Mouse (Mus musculus): ENCODE results near the gene Sec62. TPM values are rescaled to one million over a fixed set of nuclear protein-coding genes. Genes with fewer than 3 reads are reported as not detected.

Sec62 gene
- polyA plus RNA-seq (2014; fragmentation: Nextera tagmentation; extraction: Ambion mirVana) = 102 and 110 TPM in 2 replicates

- Histone ChIP-seq H3K27me3 (ENCODE audit: control insufficient read depth, insufficient read depth, low read length) (no peaks in the 10 kb centered on the region), H3K9ac (replicated peaks; ENCODE audit: low read length) (peak within 1 kb of the TSS; percentile 91), H3K4me2 (ENCODE audit: low read length) (peak within 1 kb of the TSS; percentile 55), H3K9me3 (ENCODE audit: control insufficient read depth, low read length) (no peaks in the 10 kb centered on the region), H3K4me1 (ENCODE audit: control insufficient read depth, insufficient read depth, low read length) (peaks cover 9% of the 10 kb centered on the region), H3K4me3 (replicated peaks; ENCODE audit: low read depth, low read length) (peak within 1 kb of the TSS; percentile 94), H3K36me3 (ENCODE audit: control insufficient read depth, insufficient read depth, low read length) (no peaks in the 10 kb centered on the region), H3K27ac (replicated peaks; ENCODE audit: low read depth, low read length) (peak within 1 kb of the TSS; percentile 96)
- WGBS = under 1% methylated on average over 61 of the region's 62 CpGs
- peak; percentile 96 for DNase-seq
- ATAC-seq (ENCODE audit: low FRiP score, low TSS enrichment) = peak; percentile 98
Observed at GRCm38 (mm10) chr3:30792737-30793402, at the start of gene Sec62. Sec62 (plus strand) TSS chr3:30792875.

GRCm38 (mm10) chr3:30742891-30743290 lies 49.8 kb upstream of the Sec62 start:
- Histone ChIP-seq H3K27me3 (ENCODE audit: control insufficient read depth, insufficient read depth, low read length) (no peaks in the 10 kb centered on the region), H3K4me3 (replicated peaks; ENCODE audit: low read depth, low read length) (no peak overlapping the region), H3K9me3 (ENCODE audit: control insufficient read depth, low read length) (no peaks in the 10 kb centered on the region), H3K36me3 (ENCODE audit: control insufficient read depth, insufficient read depth, low read length) (no peaks in the 10 kb centered on the region), H3K9ac (replicated peaks; ENCODE audit: low read length) (no peak overlapping the region), H3K27ac (replicated peaks; ENCODE audit: low read depth, low read length) (no peak overlapping the region), H3K4me1 (ENCODE audit: control insufficient read depth, insufficient read depth, low read length) (no peaks in the 10 kb centered on the region), H3K4me2 (ENCODE audit: low read length) (no peak overlapping the region)
- 92% methylated on average over 7 of the region's 7 CpGs for WGBS
- no peak for DNase-seq
- no peak for ATAC-seq (ENCODE audit: low FRiP score, low TSS enrichment)

GRCm38 (mm10) chr3:30746006-30746405 lies 46.7 kb upstream of the Sec62 start, which contains the start of gene Samd7:
Samd7 (plus strand) TSS chr3:30746293.
- ATAC-seq (ENCODE audit: low FRiP score, low TSS enrichment) (no peak), DNase-seq (no peak)
- H3K27me3 ChIP-seq (ENCODE audit: control insufficient read depth, insufficient read depth, low read length) = no peaks in the 10 kb centered on the region
- H3K4me3 ChIP-seq (replicated peaks; ENCODE audit: low read depth, low read length) = no peak within 1 kb of the TSS
- WGBS = 79% methylated on average over 7 of the region's 7 CpGs
- H3K36me3 ChIP-seq (ENCODE audit: control insufficient read depth, insufficient read depth, low read length) = no peaks in the 10 kb centered on the region
- no peaks in the 10 kb centered on the region for H3K4me1 ChIP-seq (ENCODE audit: control insufficient read depth, insufficient read depth, low read length)
- no peak within 1 kb of the TSS for H3K4me2 ChIP-seq (ENCODE audit: low read length)
- no peaks in the 10 kb centered on the region for H3K9me3 ChIP-seq (ENCODE audit: control insufficient read depth, low read length)
- H3K27ac ChIP-seq (replicated peaks; ENCODE audit: low read depth, low read length) = no peak within 1 kb of the TSS
- no peak within 1 kb of the TSS for H3K9ac ChIP-seq (replicated peaks; ENCODE audit: low read length)

GRCm38 (mm10) chr3:30748316-30748715 lies 44.4 kb upstream of the Sec62 start:
- H3K27ac ChIP-seq (replicated peaks; ENCODE audit: low read depth, low read length) = no peak overlapping the region
- H3K4me1 ChIP-seq (ENCODE audit: control insufficient read depth, insufficient read depth, low read length) = no peaks in the 10 kb centered on the region
- H3K4me2 ChIP-seq (ENCODE audit: low read length) = no peak overlapping the region
- H3K4me3 ChIP-seq (replicated peaks; ENCODE audit: low read depth, low read length) = no peak overlapping the region
- ATAC-seq (ENCODE audit: low FRiP score, low TSS enrichment) (no peak), DNase-seq (no peak)
- no peaks in the 10 kb centered on the region for H3K36me3 ChIP-seq (ENCODE audit: control insufficient read depth, insufficient read depth, low read length)
- H3K27me3 ChIP-seq (ENCODE audit: control insufficient read depth, insufficient read depth, low read length) = no peaks in the 10 kb centered on the region
- H3K9me3 ChIP-seq (ENCODE audit: control insufficient read depth, low read length) = no peaks in the 10 kb centered on the region
- no peak overlapping the region for H3K9ac ChIP-seq (replicated peaks; ENCODE audit: low read length)
- WGBS = 90% methylated on average over 9 of the region's 9 CpGs

GRCm38 (mm10) chr3:30754696-30755095 lies 38.0 kb upstream of the Sec62 start:
- no peak overlapping the region for H3K9ac ChIP-seq (replicated peaks; ENCODE audit: low read length)
- DNase-seq = no peak

GRCm38 (mm10) chr3:30764877-30765276 lies 27.8 kb upstream of the Sec62 start:
- Histone ChIP-seq H3K4me2 (ENCODE audit: low read length) (no peak overlapping the region), H3K4me3 (replicated peaks; ENCODE audit: low read depth, low read length) (no peak overlapping the region), H3K27ac (replicated peaks; ENCODE audit: low read depth, low read length) (no peak overlapping the region), H3K4me1 (ENCODE audit: control insufficient read depth, insufficient read depth, low read length) (no peaks in the 10 kb centered on the region), H3K27me3 (ENCODE audit: control insufficient read depth, insufficient read depth, low read length) (no peaks in the 10 kb centered on the region), H3K9ac (replicated peaks; ENCODE audit: low read length) (no peak overlapping the region), H3K9me3 (ENCODE audit: control insufficient read depth, low read length) (no peaks in the 10 kb centered on the region), H3K36me3 (ENCODE audit: control insufficient read depth, insufficient read depth, low read length) (no peaks in the 10 kb centered on the region)
- DNase-seq (no peak), ATAC-seq (ENCODE audit: low FRiP score, low TSS enrichment) (no peak)
- WGBS = 95% methylated on average over 4 of the region's 4 CpGs

More at GRCm38 (mm10) chr3:30754696-30755095, 38.0 kb upstream of the Sec62 start:
- Histone ChIP-seq H3K4me3 (replicated peaks; ENCODE audit: low read depth, low read length) (no peak overlapping the region), H3K4me2 (ENCODE audit: low read length) (no peak overlapping the region), H3K27me3 (ENCODE audit: control insufficient read depth, insufficient read depth, low read length) (no peaks in the 10 kb centered on the region), H3K9me3 (ENCODE audit: control insufficient read depth, low read length) (no peaks in the 10 kb centered on the region), H3K36me3 (ENCODE audit: control insufficient read depth, insufficient read depth, low read length) (no peaks in the 10 kb centered on the region), H3K27ac (replicated peaks; ENCODE audit: low read depth, low read length) (no peak overlapping the region), H3K4me1 (ENCODE audit: control insufficient read depth, insufficient read depth, low read length) (no peaks in the 10 kb centered on the region)
- 95% methylated on average over 4 of the region's 4 CpGs for WGBS
- ATAC-seq (ENCODE audit: low FRiP score, low TSS enrichment) = no peak

- no peak overlapping the region for H3K9ac ChIP-seq (replicated peaks; ENCODE audit: low read length)
- ATAC-seq (ENCODE audit: low FRiP score, low TSS enrichment) = no peak
- no peaks in the 10 kb centered on the region for H3K36me3 ChIP-seq (ENCODE audit: control insufficient read depth, insufficient read depth, low read length)
- 74% methylated on average over 10 of the region's 10 CpGs for WGBS
- no peak for DNase-seq
- no peak overlapping the region for H3K4me2 ChIP-seq (ENCODE audit: low read length)
- no peak overlapping the region for H3K4me3 ChIP-seq (replicated peaks; ENCODE audit: low read depth, low read length)
- no peaks in the 10 kb centered on the region for H3K9me3 ChIP-seq (ENCODE audit: control insufficient read depth, low read length)
- H3K4me1 ChIP-seq (ENCODE audit: control insufficient read depth, insufficient read depth, low read length) = no peaks in the 10 kb centered on the region
- H3K27ac ChIP-seq (replicated peaks; ENCODE audit: low read depth, low read length) = no peak overlapping the region
- no peaks in the 10 kb centered on the region for H3K27me3 ChIP-seq (ENCODE audit: control insufficient read depth, insufficient read depth, low read length)
Observed at GRCm38 (mm10) chr3:30765311-30766027, 27.2 kb upstream of the Sec62 start.

- no peak overlapping the region for H3K4me3 ChIP-seq (replicated peaks; ENCODE audit: low read depth, low read length)
- DNase-seq (no peak), ATAC-seq (ENCODE audit: low FRiP score, low TSS enrichment) (no peak)
- H3K4me1 ChIP-seq (ENCODE audit: control insufficient read depth, insufficient read depth, low read length) = no peaks in the 10 kb centered on the region
- no peaks in the 10 kb centered on the region for H3K36me3 ChIP-seq (ENCODE audit: control insufficient read depth, insufficient read depth, low read length)
- no peaks in the 10 kb centered on the region for H3K9me3 ChIP-seq (ENCODE audit: control insufficient read depth, low read length)
- H3K27me3 ChIP-seq (ENCODE audit: control insufficient read depth, insufficient read depth, low read length) = no peaks in the 10 kb centered on the region
- WGBS = 80% methylated on average over 7 of the region's 7 CpGs
- H3K9ac ChIP-seq (replicated peaks; ENCODE audit: low read length) = no peak overlapping the region
- H3K27ac ChIP-seq (replicated peaks; ENCODE audit: low read depth, low read length) = no peak overlapping the region
- no peak overlapping the region for H3K4me2 ChIP-seq (ENCODE audit: low read length)
Observed at GRCm38 (mm10) chr3:30766177-30766576, 26.5 kb upstream of the Sec62 start.

GRCm38 (mm10) chr3:30767271-30767670 lies 25.4 kb upstream of the Sec62 start:
- ATAC-seq (ENCODE audit: low FRiP score, low TSS enrichment) = no peak
- no peak for DNase-seq
- H3K4me3 ChIP-seq (replicated peaks; ENCODE audit: low read depth, low read length) = no peak overlapping the region
- no peaks in the 10 kb centered on the region for H3K9me3 ChIP-seq (ENCODE audit: control insufficient read depth, low read length)
- 92% methylated on average over 6 of the region's 6 CpGs for WGBS
- H3K27ac ChIP-seq (replicated peaks; ENCODE audit: low read depth, low read length) = no peak overlapping the region
- H3K27me3 ChIP-seq (ENCODE audit: control insufficient read depth, insufficient read depth, low read length) = no peaks in the 10 kb centered on the region
- H3K9ac ChIP-seq (replicated peaks; ENCODE audit: low read length) = no peak overlapping the region
- H3K36me3 ChIP-seq (ENCODE audit: control insufficient read depth, insufficient read depth, low read length) = no peaks in the 10 kb centered on the region
- H3K4me1 ChIP-seq (ENCODE audit: control insufficient read depth, insufficient read depth, low read length) = no peaks in the 10 kb centered on the region
- no peak overlapping the region for H3K4me2 ChIP-seq (ENCODE audit: low read length)
